Mouse (Mus musculus): ENCODE data around the gene Vav1.
"Not testable (repeated sequence)": the region's sequence is repeated elsewhere in the genome, so short reads cannot be mapped to it uniquely, and the experiment has no call there.

Gene Vav1

GRCm38 (mm10) chr17:57253306-57253705 is 25.6 kb upstream of the Vav1 start:
- no peak for DNase-seq (ENCODE audit: low spot score)

- no peak for DNase-seq (ENCODE audit: low spot score)
Measured at GRCm38 (mm10) chr17:57255354-57255753, 23.5 kb upstream of the Vav1 start.

- DNase-seq (ENCODE audit: low spot score): no peak
Measured at GRCm38 (mm10) chr17:57256921-57257485, 21.9 kb upstream of the Vav1 start.

GRCm38 (mm10) chr17:57258191-57258590 is 20.7 kb upstream of the Vav1 start:
- DNase-seq (ENCODE audit: low spot score): no peak

- DNase-seq (ENCODE audit: low spot score): no peak
Measured at GRCm38 (mm10) chr17:57259742-57260141, 19.2 kb upstream of the Vav1 start.

- no peak for DNase-seq (ENCODE audit: low spot score)
Measured at GRCm38 (mm10) chr17:57260351-57260750, 18.5 kb upstream of the Vav1 start.

- no peak for DNase-seq (ENCODE audit: low spot score)
Measured at GRCm38 (mm10) chr17:57261286-57261685, 17.6 kb upstream of the Vav1 start.

GRCm38 (mm10) chr17:57261796-57262195 is 17.1 kb upstream of the Vav1 start:
- DNase-seq (ENCODE audit: low spot score): no peak

- DNase-seq (ENCODE audit: low spot score): no peak
Measured at GRCm38 (mm10) chr17:57262901-57263550, 15.9 kb upstream of the Vav1 start.

- DNase-seq (ENCODE audit: low spot score): no peak
Measured at GRCm38 (mm10) chr17:57264164-57264563, 14.7 kb upstream of the Vav1 start.

- DNase-seq (ENCODE audit: low spot score): peak; percentile 54
Measured at GRCm38 (mm10) chr17:57264972-57265945, 13.6 kb upstream of the Vav1 start.

- no peak for DNase-seq (ENCODE audit: low spot score)
Measured at GRCm38 (mm10) chr17:57267556-57268126, 11.3 kb upstream of the Vav1 start.

GRCm38 (mm10) chr17:57271301-57271700 is 7.6 kb upstream of the Vav1 start:
- no peak for DNase-seq (ENCODE audit: low spot score)

- no peak for DNase-seq (ENCODE audit: low spot score)
Measured at GRCm38 (mm10) chr17:57273846-57274245, 5.1 kb upstream of the Vav1 start.

- no peak for DNase-seq (ENCODE audit: low spot score)
Measured at GRCm38 (mm10) chr17:57274686-57275085, 4.2 kb upstream of the Vav1 start.

GRCm38 (mm10) chr17:57275111-57275996 is 3.5 kb upstream of the Vav1 start:
- DNase-seq (ENCODE audit: low spot score): peak; percentile 53

- no peak for DNase-seq (ENCODE audit: low spot score)
Measured at GRCm38 (mm10) chr17:57275997-57276351, 2.9 kb upstream of the Vav1 start.

- peak; percentile 76 for DNase-seq (ENCODE audit: low spot score)
Measured at GRCm38 (mm10) chr17:57276634-57277121, 2.2 kb upstream of the Vav1 start.

- not testable (repeated sequence) for DNase-seq (ENCODE audit: low spot score)
Measured at GRCm38 (mm10) chr17:57277598-57278261, 1.2 kb upstream of the Vav1 start.

- no peak for DNase-seq (ENCODE audit: low spot score)
Measured at GRCm38 (mm10) chr17:57278537-57278936, 363 bp upstream of the Vav1 start.
